Mouse (Mus musculus) midbrain, embryonic 13.5 days (tissue): Measurements from ENCODE around the gene Cfap45. TPM values are rescaled to one million over a fixed set of nuclear protein-coding genes. Genes with fewer than 3 reads are reported as not detected.

ENCODE experiments used
- ATAC-seq: fragments of 200-750 bp; cut with Nextera tagmentation; 2 replicates; pipeline ENCODE4 v1.8.0; 2017; ENCODE audit warnings: mild to moderate bottlenecking, moderate TSS enrichment, moderate library complexity
- H3K27ac ChIP-seq: fragments of 300-500 bp; sonication (generic); 2 replicates; pipeline ENCODE4 v1.5.1; 2015; ENCODE audit warnings: inconsistent platforms, mild to moderate bottlenecking, moderate library complexity
- H3K27me3 ChIP-seq: fragments of 300-500 bp; sonication (generic); 2 replicates; pipeline ENCODE4 v1.6.1; 2015; ENCODE audit warnings: mild to moderate bottlenecking, inconsistent platforms
- H3K36me3 ChIP-seq: fragments of 300-500 bp; sonication (generic); 2 replicates; pipeline ENCODE4 v1.6.1; 2015; ENCODE audit warnings: mild to moderate bottlenecking, inconsistent platforms
- H3K4me1 ChIP-seq: fragments of 300-500 bp; sonication (generic); replicated peaks from 2 replicates; pipeline ENCODE4 v1.6.1; 2015; ENCODE audit warnings: inconsistent platforms
- H3K4me2 ChIP-seq: fragments of 300-500 bp; sonication (generic); replicated peaks from 2 replicates; pipeline ENCODE4 v1.6.1; 2015; ENCODE audit warnings: moderate library complexity, mild to moderate bottlenecking, inconsistent platforms
- H3K4me3 ChIP-seq: fragments of 300-500 bp; sonication (generic); replicated peaks from 2 replicates; pipeline ENCODE4 v1.5.1; 2015; ENCODE audit warnings: mild to moderate bottlenecking, inconsistent platforms
- H3K9ac ChIP-seq: fragments of 300-500 bp; sonication (generic); replicated peaks from 2 replicates; pipeline ENCODE4 v1.6.1; 2015; ENCODE audit warnings: mild to moderate bottlenecking, inconsistent platforms
- H3K9me3 ChIP-seq: fragments of 300-500 bp; sonication (generic); 2 replicates; pipeline ENCODE4 v1.6.1; 2016; ENCODE audit warnings: mild to moderate bottlenecking, inconsistent platforms
- WGBS: fragments of 180-500 bp; shearing (Covaris S2); methylation state at CpG from one replicate; pipeline ENCODE4 v1.1.7; 2015; 5-methylcytosine and 5-hydroxymethylcytosine counted together
- polyA plus RNA-seq: library from polyadenylated mRNA; unstranded; fragments of >200 nt; fragmentation: Nextera tagmentation; extraction: Ambion mirVana; gene quantifications from 2 replicates; pipeline ENCODE4 v1.2.1, GENCODE M21; 2015

Cfap45 gene
- polyA plus RNA-seq, 1 experiment from 2014 or later: 1.9 TPM

- H3K9me3 ChIP-seq: no peaks in the 10 kb centered on the region
- H3K4me3 ChIP-seq: peak within 1 kb of the TSS; percentile 37
- H3K36me3 ChIP-seq: peaks cover 37% of the 10 kb centered on the region
- peaks cover 61% of the 10 kb centered on the region for H3K27me3 ChIP-seq
- peak within 1 kb of the TSS; percentile 49 for H3K9ac ChIP-seq
- ATAC-seq: peak; percentile 46
- H3K4me1 ChIP-seq: peaks cover 53% of the 10 kb centered on the region
- under 1% methylated on average over 30 of the region's 30 CpGs for WGBS
- H3K4me2 ChIP-seq: peak within 1 kb of the TSS; percentile 57
- H3K27ac ChIP-seq: peak within 1 kb of the TSS; percentile 39; the same call in 1 of the 2 replicates
These were observed 20.7 kb upstream of the Cfap45 start, which contains the start of gene Tagln2 for GRCm38 (mm10) chr1:172499765-172500441. TSS of gene Tagln2 (plus strand) at chr1:172500047.

- H3K36me3 ChIP-seq: peaks cover 29% of the 10 kb centered on the region
- H3K27ac ChIP-seq: peak overlapping the region; percentile 39; the same call in 1 of the 2 replicates
- H3K4me1 ChIP-seq: peaks cover 54% of the 10 kb centered on the region
- H3K4me3 ChIP-seq: peak overlapping the region; percentile 37
- H3K4me2 ChIP-seq: peak overlapping the region; percentile 57
- H3K9ac ChIP-seq: peak overlapping the region; percentile 49
- ATAC-seq: 0 out of 2 replicates have a peak, but pooled peaks have one; percentile 2
- WGBS: 2% methylated on average over 56 of the region's 56 CpGs
- peaks cover 66% of the 10 kb centered on the region for H3K27me3 ChIP-seq
- no peaks in the 10 kb centered on the region for H3K9me3 ChIP-seq
These were observed 19.9 kb upstream of the Cfap45 start for GRCm38 (mm10) chr1:172500451-172501370.

DNA sequence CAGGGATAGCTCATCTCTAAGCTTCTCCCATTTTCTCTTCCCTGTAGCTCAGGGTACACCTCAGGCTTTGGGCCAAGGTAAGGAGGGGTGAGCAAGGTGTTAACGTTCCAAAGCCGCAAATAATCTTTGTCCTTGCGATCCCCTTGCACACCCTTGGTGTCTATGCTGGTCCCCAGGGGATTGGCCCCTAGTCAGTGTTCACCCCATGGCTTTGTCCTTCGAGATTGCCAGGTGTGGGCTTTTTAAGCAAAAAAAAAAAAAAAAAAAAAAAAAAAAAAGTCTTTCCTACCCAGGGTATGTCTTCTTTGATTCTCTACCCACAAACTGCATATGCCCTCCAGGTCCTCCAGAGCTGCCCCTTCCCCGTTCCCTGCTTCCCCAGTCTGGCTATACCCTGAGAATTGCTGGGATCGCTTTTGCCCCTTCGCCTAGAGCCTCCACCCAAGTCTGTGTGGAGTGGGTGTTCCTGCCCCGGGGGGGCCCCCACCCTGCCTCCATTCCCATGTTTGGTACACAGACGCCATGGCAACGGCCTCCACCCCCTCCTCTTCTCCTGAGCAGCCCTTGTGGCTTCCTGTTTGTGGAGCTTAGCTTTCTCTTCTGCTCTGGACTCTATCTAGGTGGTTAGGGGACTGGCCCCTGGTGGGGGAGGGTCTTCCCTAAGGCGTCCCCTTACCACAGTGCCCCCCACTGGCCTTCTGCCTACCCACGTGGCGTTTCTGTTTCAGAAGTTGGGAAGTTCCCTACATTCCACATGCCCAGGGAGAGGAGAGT is 19.0 kb upstream of the Cfap45 start:
- H3K36me3 ChIP-seq: peaks cover 21% of the 10 kb centered on the region
- H3K9ac ChIP-seq: 0 out of 2 replicates have a peak overlapping the region, but pooled peaks have one; percentile 49
- peaks cover 66% of the 10 kb centered on the region for H3K27me3 ChIP-seq
- no peak overlapping the region; the same call in 1 of the 2 replicates for H3K27ac ChIP-seq
- peak overlapping the region; percentile 37 for H3K4me3 ChIP-seq
- H3K9me3 ChIP-seq: no peaks in the 10 kb centered on the region
- H3K4me1 ChIP-seq: peaks cover 54% of the 10 kb centered on the region
- H3K4me2 ChIP-seq: peak overlapping the region; percentile 57
- 40% methylated on average over 13 of the region's 13 CpGs for WGBS
- 0 out of 2 replicates have a peak, but pooled peaks have one; percentile 2 for ATAC-seq

DNA sequence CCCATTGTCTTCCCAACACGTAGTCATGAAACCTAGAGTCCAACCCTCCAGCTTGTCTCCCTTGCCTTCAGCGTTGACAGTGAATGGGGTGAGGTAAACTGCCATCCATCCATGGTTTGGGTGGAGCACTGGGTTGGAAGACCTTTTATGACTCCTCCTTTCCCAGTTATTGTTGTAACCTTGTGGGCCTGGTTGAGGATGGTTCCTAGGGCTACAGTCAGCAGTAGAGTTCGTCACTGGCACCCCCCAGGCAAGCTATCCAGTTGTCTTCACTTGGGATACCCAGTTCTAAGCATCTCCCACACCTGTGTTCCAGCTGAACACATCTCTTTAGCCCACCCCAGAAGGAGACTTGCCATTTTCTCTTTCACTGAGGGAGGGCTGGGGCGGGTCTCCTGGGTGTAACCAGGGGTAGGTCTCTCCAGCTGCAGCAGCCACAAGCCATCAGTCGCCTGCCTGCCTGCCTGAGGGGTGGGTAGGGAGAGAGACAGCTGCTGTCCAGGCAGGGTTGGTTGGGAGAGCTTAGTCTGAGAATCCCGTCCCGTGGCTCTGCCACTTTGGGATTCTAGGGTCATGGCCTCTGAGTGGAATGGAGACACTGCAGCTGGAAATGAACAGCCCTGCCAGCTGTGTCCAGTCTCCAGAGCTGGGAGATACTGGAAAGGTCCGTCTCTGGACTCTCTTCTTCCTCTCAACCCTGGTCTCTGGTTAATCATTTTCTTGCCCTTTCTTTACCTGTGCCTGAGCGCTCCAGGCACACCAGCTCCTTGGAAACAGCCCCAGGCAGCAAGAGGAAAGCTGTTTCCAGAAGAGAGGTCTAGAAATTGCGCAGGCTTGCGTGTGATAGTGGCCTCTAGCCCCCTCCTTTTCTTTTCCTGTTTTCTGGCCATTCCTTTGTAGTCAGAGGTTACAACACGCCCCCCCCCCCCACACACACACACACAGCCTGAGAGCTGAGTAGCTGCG is 18.2 kb upstream of the Cfap45 start:
- Histone ChIP-seq H3K4me3 (no peak overlapping the region), H3K36me3 (peaks cover 12% of the 10 kb centered on the region), H3K27me3 (peaks cover 62% of the 10 kb centered on the region), H3K4me1 (peaks cover 54% of the 10 kb centered on the region), H3K9me3 (no peaks in the 10 kb centered on the region), H3K9ac (no peak overlapping the region), H3K4me2 (peak overlapping the region; percentile 34), H3K27ac (no peak overlapping the region)
- WGBS: 35% methylated on average over 13 of the region's 13 CpGs
- ATAC-seq: no peak

GRCm38 (mm10) chr1:172503111-172503997 is 17.2 kb upstream of the Cfap45 start:
- H3K9ac ChIP-seq: no peak overlapping the region
- H3K9me3 ChIP-seq: no peaks in the 10 kb centered on the region
- peaks cover 57% of the 10 kb centered on the region for H3K4me1 ChIP-seq
- peaks cover 52% of the 10 kb centered on the region for H3K27me3 ChIP-seq
- H3K36me3 ChIP-seq: peaks cover 3% of the 10 kb centered on the region
- 35% methylated on average over 14 of the region's 14 CpGs for WGBS
- peak; percentile 2; the same call in 1 of the 2 replicates for ATAC-seq
- peak overlapping the region; percentile 25 for H3K4me2 ChIP-seq
- H3K27ac ChIP-seq: no peak overlapping the region
- no peak overlapping the region; the same call in 1 of the 2 replicates for H3K4me3 ChIP-seq

GRCm38 (mm10) chr1:172504756-172505155 is 15.8 kb upstream of the Cfap45 start:
- H3K27me3 ChIP-seq: peaks cover 38% of the 10 kb centered on the region
- H3K9me3 ChIP-seq: no peaks in the 10 kb centered on the region
- no peak overlapping the region for H3K27ac ChIP-seq
- no peak overlapping the region for H3K9ac ChIP-seq
- H3K36me3 ChIP-seq: no peaks in the 10 kb centered on the region
- H3K4me2 ChIP-seq: no peak overlapping the region
- WGBS: 85% methylated on average over 8 of the region's 8 CpGs
- H3K4me1 ChIP-seq: peaks cover 56% of the 10 kb centered on the region
- ATAC-seq: no peak
- H3K4me3 ChIP-seq: no peak overlapping the region

GRCm38 (mm10) chr1:172507001-172507400 is 13.6 kb upstream of the Cfap45 start:
- 67% methylated on average over 5 of the region's 5 CpGs for WGBS

GRCm38 (mm10) chr1:172507701-172508100 is 12.9 kb upstream of the Cfap45 start:
- 92% methylated on average over 3 of the region's 3 CpGs for WGBS
- Histone ChIP-seq H3K27me3 (peaks cover 9% of the 10 kb centered on the region), H3K4me3 (no peak overlapping the region), H3K9me3 (no peaks in the 10 kb centered on the region), H3K27ac (no peak overlapping the region), H3K36me3 (no peaks in the 10 kb centered on the region), H3K4me1 (peaks cover 32% of the 10 kb centered on the region), H3K4me2 (no peak overlapping the region), H3K9ac (no peak overlapping the region)
- no peak for ATAC-seq

More at GRCm38 (mm10) chr1:172507001-172507400, 13.6 kb upstream of the Cfap45 start:
- Histone ChIP-seq H3K36me3 (no peaks in the 10 kb centered on the region), H3K9me3 (no peaks in the 10 kb centered on the region), H3K4me3 (no peak overlapping the region), H3K4me1 (peaks cover 39% of the 10 kb centered on the region), H3K9ac (no peak overlapping the region), H3K27me3 (peaks cover 16% of the 10 kb centered on the region), H3K27ac (no peak overlapping the region), H3K4me2 (no peak overlapping the region)
- ATAC-seq: no peak

DNA sequence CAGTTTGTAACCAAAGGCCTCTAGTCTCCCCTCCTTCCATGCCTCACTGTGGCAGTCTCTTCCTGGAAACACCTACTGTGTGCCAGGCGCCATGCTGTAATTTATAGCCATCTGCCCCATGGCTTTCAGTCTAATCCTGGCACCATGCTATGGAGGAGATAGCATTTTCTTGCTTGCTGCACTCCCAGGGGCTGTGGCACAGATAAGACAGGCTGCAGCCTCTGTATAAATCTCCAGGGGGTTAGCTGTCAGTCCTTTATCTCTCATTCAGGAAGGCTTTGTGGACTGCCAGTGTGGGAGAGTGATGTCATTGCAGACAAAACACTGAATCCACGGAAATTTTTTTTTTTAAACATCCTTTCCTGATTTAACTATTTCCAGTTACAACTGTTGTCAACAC is 12.4 kb upstream of the Cfap45 start:
- WGBS: 55% methylated on average over 2 of the region's 2 CpGs
- peaks cover 30% of the 10 kb centered on the region for H3K4me1 ChIP-seq

GRCm38 (mm10) chr1:172509235-172509634 is 11.4 kb upstream of the Cfap45 start:
- H3K9me3 ChIP-seq: no peaks in the 10 kb centered on the region
- no peak for ATAC-seq
- H3K4me1 ChIP-seq: peaks cover 21% of the 10 kb centered on the region
- no peak overlapping the region for H3K4me3 ChIP-seq
- no peak overlapping the region for H3K27ac ChIP-seq
- H3K4me2 ChIP-seq: no peak overlapping the region
- 86% methylated on average over 5 of the region's 5 CpGs for WGBS
- H3K9ac ChIP-seq: no peak overlapping the region
- H3K27me3 ChIP-seq: peaks cover 7% of the 10 kb centered on the region
- H3K36me3 ChIP-seq: no peaks in the 10 kb centered on the region

More for the DNA sequence above, 12.4 kb upstream of the Cfap45 start:
- ATAC-seq: no peak
- H3K4me2 ChIP-seq: no peak overlapping the region
- peaks cover 9% of the 10 kb centered on the region for H3K27me3 ChIP-seq
- H3K9ac ChIP-seq: no peak overlapping the region
- H3K27ac ChIP-seq: no peak overlapping the region
- H3K4me3 ChIP-seq: no peak overlapping the region
- no peaks in the 10 kb centered on the region for H3K36me3 ChIP-seq
- H3K9me3 ChIP-seq: no peaks in the 10 kb centered on the region
